Mouse (Mus musculus): ENCODE results near the gene Tgfbr1.

GRCm38 (mm10) chr4:47352061-47352661 lies 861 bp upstream of the Tgfbr1 start:
- TF ChIP-seq CTCF (IDR thresholded peaks at IDR 0.05; ENCODE audit: extremely low read depth, insufficient read depth, insufficient read length, insufficient replicate concordance) (no peak), POLR2A (IDR thresholded peaks at IDR 0.05; ENCODE audit: low read depth, low read length) (no peak)

Data from spleen, adult 2 months (tissue).